Mouse (Mus musculus): ENCODE data around the gene Mdga1. TPM values are rescaled to one million over a fixed set of nuclear protein-coding genes. Genes with fewer than 3 reads are reported as not detected.
"Not testable (repeated sequence)": the region's sequence is repeated elsewhere in the genome, so short reads cannot be mapped to it uniquely, and the experiment has no call there.

Gene Mdga1
- polyA plus RNA-seq, 1 experiment = 2.5 TPM

DNA sequence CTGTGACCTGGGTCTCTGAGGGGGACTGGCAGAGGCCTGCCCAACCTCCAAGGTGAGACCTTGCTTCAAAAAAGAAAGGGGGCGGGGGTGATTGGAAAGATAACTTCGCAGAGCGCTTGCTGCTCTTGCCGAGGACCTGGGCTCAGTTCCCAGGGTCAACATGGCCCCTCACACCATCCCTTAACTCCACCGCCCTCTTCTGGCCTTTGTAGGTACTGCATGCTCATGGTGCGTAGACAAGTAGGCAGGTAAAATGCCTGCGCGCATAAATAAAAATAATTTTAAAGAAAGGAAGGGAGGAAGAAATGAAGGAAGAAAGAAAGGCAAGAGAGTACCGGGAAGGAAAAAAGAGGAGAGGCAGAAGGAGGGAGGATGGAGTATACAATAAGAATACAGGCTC lies 180.2 kb downstream of the Mdga1 start:
- Histone ChIP-seq H3K27me3 (ENCODE audit: control insufficient read depth, insufficient read depth, insufficient read length) (peaks cover 9% of the 10 kb centered on the region), H3K36me3 (ENCODE audit: control insufficient read depth, insufficient read depth) (no peaks in the 10 kb centered on the region), H3K4me3 (no peak overlapping the region), H3K79me2 (ENCODE audit: control insufficient read depth, insufficient read depth) (no peaks in the 10 kb centered on the region), H3K4me2 (ENCODE audit: low read depth) (no peak overlapping the region), H3ac (ENCODE audit: control insufficient read depth, insufficient read length) (no peak overlapping the region)
- no peak for TF ChIP-seq MAX (IDR thresholded peaks at IDR 0.05; ENCODE audit: low read depth)
- TF ChIP-seq E2F4 (IDR thresholded peaks at IDR 0.05; ENCODE audit: insufficient read depth) = no peak
- TF ChIP-seq POLR2AphosphoS2 (IDR thresholded peaks at IDR 0.05; ENCODE audit: insufficient read length, low read depth) = no peak
- no peak for TF ChIP-seq CEBPB (IDR thresholded peaks at IDR 0.05; ENCODE audit: insufficient read depth, poor library complexity, severe bottlenecking)
- no peak for TF ChIP-seq TCF3 (IDR thresholded peaks at IDR 0.05; ENCODE audit: insufficient read length, low read depth)
- no peak for TF ChIP-seq USF1 (IDR thresholded peaks at IDR 0.05; ENCODE audit: low read depth)
- no peak for TF ChIP-seq MYOG (IDR thresholded peaks at IDR 0.05; ENCODE audit: control insufficient read depth in 1 of 3, insufficient read depth in 1 of 3, insufficient read length in 2 of 3, low read depth in 2 of 3)
- no peak for TF ChIP-seq TCF12 (IDR thresholded peaks at IDR 0.05; ENCODE audit: insufficient read depth, poor library complexity, severe bottlenecking)
- no peak for TF ChIP-seq SRF (IDR thresholded peaks at IDR 0.05; ENCODE audit: control insufficient read depth, insufficient read length, low read depth)
- no peak for TF ChIP-seq MYOD1 (IDR thresholded peaks at IDR 0.05; ENCODE audit: control insufficient read depth in 1 of 3, insufficient read length in 2 of 3, low read depth in 2 of 3)
- TF ChIP-seq POLR2A (IDR thresholded peaks at IDR 0.05; ENCODE audit: insufficient read length, low read depth) = no peak
- no peak for TF ChIP-seq REST (IDR thresholded peaks at IDR 0.05; ENCODE audit: insufficient read depth, insufficient read length)

DNA sequence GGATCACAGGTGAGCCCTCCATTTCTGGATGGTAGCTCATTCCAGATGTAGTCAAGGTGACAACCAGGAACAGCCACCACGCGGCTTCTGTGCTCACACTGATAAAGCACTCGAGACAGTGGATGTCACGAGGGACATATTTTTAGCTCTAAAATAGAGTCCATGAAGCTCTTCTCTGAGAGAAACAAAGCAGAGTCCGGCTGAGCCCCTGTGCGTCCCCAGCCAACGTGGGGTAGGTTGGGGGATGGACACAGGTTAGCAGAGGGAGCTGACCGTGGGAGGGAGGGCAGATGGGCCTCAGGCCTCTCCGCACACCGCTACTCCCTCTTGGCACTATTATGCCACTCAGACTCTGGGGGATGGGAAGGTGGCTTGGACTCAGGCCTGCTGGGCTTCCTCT lies 181.3 kb downstream of the Mdga1 start:
- Histone ChIP-seq H3K36me3 (ENCODE audit: control insufficient read depth, insufficient read depth) (no peaks in the 10 kb centered on the region), H3ac (ENCODE audit: control insufficient read depth, insufficient read length) (no peak overlapping the region), H3K79me2 (ENCODE audit: control insufficient read depth, insufficient read depth) (no peaks in the 10 kb centered on the region), H3K4me2 (ENCODE audit: low read depth) (no peak overlapping the region), H3K4me3 (no peak overlapping the region), H3K27me3 (ENCODE audit: control insufficient read depth, insufficient read depth, insufficient read length) (peaks cover 9% of the 10 kb centered on the region)
- TF ChIP-seq SRF (IDR thresholded peaks at IDR 0.05; ENCODE audit: control insufficient read depth, insufficient read length, low read depth) = no peak
- no peak for TF ChIP-seq MYOG (IDR thresholded peaks at IDR 0.05; ENCODE audit: control insufficient read depth in 1 of 3, insufficient read depth in 1 of 3, insufficient read length in 2 of 3, low read depth in 2 of 3)
- TF ChIP-seq TCF12 (IDR thresholded peaks at IDR 0.05; ENCODE audit: insufficient read depth, poor library complexity, severe bottlenecking) = no peak
- TF ChIP-seq POLR2A (IDR thresholded peaks at IDR 0.05; ENCODE audit: insufficient read length, low read depth) = no peak
- no peak for TF ChIP-seq TCF3 (IDR thresholded peaks at IDR 0.05; ENCODE audit: insufficient read length, low read depth)
- no peak for TF ChIP-seq MAX (IDR thresholded peaks at IDR 0.05; ENCODE audit: low read depth)
- no peak for TF ChIP-seq USF1 (IDR thresholded peaks at IDR 0.05; ENCODE audit: low read depth)
- no peak for TF ChIP-seq CEBPB (IDR thresholded peaks at IDR 0.05; ENCODE audit: insufficient read depth, poor library complexity, severe bottlenecking)
- no peak for TF ChIP-seq REST (IDR thresholded peaks at IDR 0.05; ENCODE audit: insufficient read depth, insufficient read length)
- no peak for TF ChIP-seq MYOD1 (IDR thresholded peaks at IDR 0.05; ENCODE audit: control insufficient read depth in 1 of 3, insufficient read length in 2 of 3, low read depth in 2 of 3)

DNA sequence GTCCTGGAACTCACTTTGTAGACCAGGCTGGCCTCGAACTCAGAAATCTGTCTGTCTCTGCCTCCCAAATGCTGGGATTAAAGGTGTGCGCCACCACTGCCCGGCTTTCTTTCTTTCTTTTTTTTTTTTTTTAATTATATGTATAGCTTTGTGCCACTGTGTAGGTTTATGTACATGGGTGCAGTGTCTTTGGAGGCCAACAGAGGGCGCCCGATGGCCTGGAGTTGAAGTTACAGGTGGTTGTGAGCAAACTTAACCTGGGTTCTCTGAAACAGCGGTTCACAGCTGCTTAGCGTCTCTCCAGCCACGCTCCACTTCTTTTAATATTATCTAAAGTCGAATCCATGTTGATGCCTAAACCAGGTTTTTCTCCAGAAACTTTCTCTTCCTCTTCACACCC lies 185.1 kb downstream of the Mdga1 start:
- TF ChIP-seq POLR2AphosphoS2 (IDR thresholded peaks at IDR 0.05; ENCODE audit: insufficient read length, low read depth) = no peak
- TF ChIP-seq E2F4 (IDR thresholded peaks at IDR 0.05; ENCODE audit: insufficient read depth) = no peak
- no peak for TF ChIP-seq MYOD1 (IDR thresholded peaks at IDR 0.05; ENCODE audit: control insufficient read depth in 1 of 3, insufficient read length in 2 of 3, low read depth in 2 of 3)
- no peak for TF ChIP-seq TCF12 (IDR thresholded peaks at IDR 0.05; ENCODE audit: insufficient read depth, poor library complexity, severe bottlenecking)
- TF ChIP-seq CEBPB (IDR thresholded peaks at IDR 0.05; ENCODE audit: insufficient read depth, poor library complexity, severe bottlenecking) = no peak
- TF ChIP-seq POLR2A (IDR thresholded peaks at IDR 0.05; ENCODE audit: insufficient read length, low read depth) = no peak
- TF ChIP-seq MAX (IDR thresholded peaks at IDR 0.05; ENCODE audit: low read depth) = no peak
- TF ChIP-seq TCF3 (IDR thresholded peaks at IDR 0.05; ENCODE audit: insufficient read length, low read depth) = no peak
- TF ChIP-seq REST (IDR thresholded peaks at IDR 0.05; ENCODE audit: insufficient read depth, insufficient read length) = no peak
- no peak for TF ChIP-seq USF1 (IDR thresholded peaks at IDR 0.05; ENCODE audit: low read depth)
- TF ChIP-seq SRF (IDR thresholded peaks at IDR 0.05; ENCODE audit: control insufficient read depth, insufficient read length, low read depth) = no peak
- no peak for TF ChIP-seq MYOG (IDR thresholded peaks at IDR 0.05; ENCODE audit: control insufficient read depth in 1 of 3, insufficient read depth in 1 of 3, insufficient read length in 2 of 3, low read depth in 2 of 3)
- Histone ChIP-seq H3K79me2 (ENCODE audit: control insufficient read depth, insufficient read depth) (no peaks in the 10 kb centered on the region), H3ac (ENCODE audit: control insufficient read depth, insufficient read length) (no peak overlapping the region), H3K36me3 (ENCODE audit: control insufficient read depth, insufficient read depth) (no peaks in the 10 kb centered on the region), H3K27me3 (ENCODE audit: control insufficient read depth, insufficient read depth, insufficient read length) (peaks cover 14% of the 10 kb centered on the region), H3K4me2 (ENCODE audit: low read depth) (no peak overlapping the region), H3K4me3 (no peak overlapping the region)

DNA sequence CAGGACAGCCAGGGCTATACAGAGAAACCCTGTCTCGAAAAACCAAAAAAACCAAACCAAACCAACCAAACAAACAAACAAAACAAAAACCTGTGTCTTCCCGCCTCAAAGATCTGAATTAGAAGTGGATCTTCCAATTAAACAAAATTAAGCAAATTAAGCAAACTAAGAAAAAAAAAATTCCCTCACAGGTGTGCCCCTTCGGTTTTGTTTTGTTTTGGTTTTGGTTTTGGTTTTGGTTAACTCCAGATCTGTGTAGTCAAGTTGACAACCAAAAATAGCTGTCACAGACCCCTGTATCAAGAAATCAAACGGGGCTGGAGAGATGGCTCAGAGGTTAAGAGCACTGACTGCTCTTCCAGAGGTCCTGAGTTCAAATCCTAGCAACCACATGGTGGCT lies 188.4 kb downstream of the Mdga1 start:
- not testable (repeated sequence) for H3K4me2 ChIP-seq (ENCODE audit: low read depth); H3K36me3 ChIP-seq (ENCODE audit: control insufficient read depth, insufficient read depth); H3ac ChIP-seq (ENCODE audit: control insufficient read depth, insufficient read length); H3K4me3 ChIP-seq; H3K79me2 ChIP-seq (ENCODE audit: control insufficient read depth, insufficient read depth)
- H3K27me3 ChIP-seq (ENCODE audit: control insufficient read depth, insufficient read depth, insufficient read length) = peaks cover 38% of the 10 kb centered on the region

DNA sequence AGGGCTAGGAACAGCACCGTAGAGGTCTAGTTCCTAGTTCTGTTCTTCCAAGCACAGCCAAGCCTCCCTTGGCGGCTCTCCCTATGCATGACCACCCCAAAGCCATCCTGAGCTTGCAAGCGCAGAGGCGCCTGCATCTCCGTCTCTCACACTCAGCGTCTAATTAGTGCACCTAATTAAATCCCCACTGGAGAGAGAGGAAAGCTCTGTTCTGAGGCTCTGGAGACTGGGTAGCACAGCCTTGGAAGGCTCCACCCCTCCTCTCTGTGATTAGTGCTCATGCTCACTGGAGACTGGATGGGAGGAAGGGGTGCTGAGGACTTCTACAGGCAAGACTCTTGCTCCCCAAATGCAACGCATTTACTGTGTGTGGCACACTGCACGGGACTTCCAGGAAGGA lies 191.9 kb downstream of the Mdga1 start:
- H3ac ChIP-seq (ENCODE audit: control insufficient read depth, insufficient read length) = no peak overlapping the region

More for the DNA sequence above, 191.9 kb downstream of the Mdga1 start:
- peaks cover 45% of the 10 kb centered on the region for H3K27me3 ChIP-seq (ENCODE audit: control insufficient read depth, insufficient read depth, insufficient read length)
- TF ChIP-seq CEBPB (IDR thresholded peaks at IDR 0.05; ENCODE audit: insufficient read depth, poor library complexity, severe bottlenecking) = no peak
- no peak for TF ChIP-seq TCF12 (IDR thresholded peaks at IDR 0.05; ENCODE audit: insufficient read depth, poor library complexity, severe bottlenecking)
- no peak for TF ChIP-seq REST (IDR thresholded peaks at IDR 0.05; ENCODE audit: insufficient read depth, insufficient read length)
- no peak for TF ChIP-seq MYOG (IDR thresholded peaks at IDR 0.05; ENCODE audit: control insufficient read depth in 1 of 3, insufficient read depth in 1 of 3, insufficient read length in 2 of 3, low read depth in 2 of 3)
- no peak for TF ChIP-seq E2F4 (IDR thresholded peaks at IDR 0.05; ENCODE audit: insufficient read depth)
- no peak for TF ChIP-seq TCF3 (IDR thresholded peaks at IDR 0.05; ENCODE audit: insufficient read length, low read depth)
- no peak for TF ChIP-seq USF1 (IDR thresholded peaks at IDR 0.05; ENCODE audit: low read depth)
- no peak for TF ChIP-seq POLR2A (IDR thresholded peaks at IDR 0.05; ENCODE audit: insufficient read length, low read depth)
- TF ChIP-seq MYOD1 (IDR thresholded peaks at IDR 0.05; ENCODE audit: control insufficient read depth in 1 of 3, insufficient read length in 2 of 3, low read depth in 2 of 3) = no peak
- no peak for TF ChIP-seq POLR2AphosphoS2 (IDR thresholded peaks at IDR 0.05; ENCODE audit: insufficient read length, low read depth)
- TF ChIP-seq MAX (IDR thresholded peaks at IDR 0.05; ENCODE audit: low read depth) = no peak
- TF ChIP-seq SRF (IDR thresholded peaks at IDR 0.05; ENCODE audit: control insufficient read depth, insufficient read length, low read depth) = no peak
- no peak overlapping the region for H3K4me2 ChIP-seq (ENCODE audit: low read depth)
- no peaks in the 10 kb centered on the region for H3K36me3 ChIP-seq (ENCODE audit: control insufficient read depth, insufficient read depth)
- H3K4me3 ChIP-seq = no peak overlapping the region
- no peaks in the 10 kb centered on the region for H3K79me2 ChIP-seq (ENCODE audit: control insufficient read depth, insufficient read depth)
